Mouse (Mus musculus) MEL (cell line): Measurements from ENCODE around the gene Gm47289. TPM values are rescaled to one million over a fixed set of nuclear protein-coding genes. Genes with fewer than 3 reads are reported as not detected.

ENCODE experiments used
- DNase-seq: peaks from one replicate; pipeline ENCODE4 v3.0.0; 2011; ENCODE audit warnings: low read depth, low spot score
- H3K27ac ChIP-seq: 2 replicates; pipeline ENCODE4 v1.5.1; 2012; ENCODE audit warnings: low read depth, mild to moderate bottlenecking, control low read depth, low read length, moderate library complexity; ENCODE audit not compliant: control insufficient read depth
- H3K27me3 ChIP-seq, 2 experiments: fragments of 150-350 bp in 1 of 2; sonication (generic) in 1 of 2; 2 replicates each; pipeline ENCODE4 v1.6.1; 2012; ENCODE audit warnings: low read length in 2 of 2, mild to moderate bottlenecking in 2 of 2, improper control_type of control experiment in 1 of 2, moderate library complexity in 1 of 2; ENCODE audit not compliant: insufficient read depth in 2 of 2, control insufficient read depth in 1 of 2
- H3K36me3 ChIP-seq, 2 experiments: 2 replicates each; pipeline ENCODE4 v1.6.1; 2012 to 2014; ENCODE audit warnings: low read length in 2 of 2, improper control_type of control experiment in 1 of 2, inconsistent platforms in 1 of 2, mild to moderate bottlenecking in 1 of 2; ENCODE audit not compliant: insufficient read depth in 2 of 2, control insufficient read depth in 1 of 2
- H3K4me1 ChIP-seq, 2 experiments: fragments of 150-350 bp in 1 of 2; sonication (generic) in 1 of 2; 2 replicates each; pipeline ENCODE4 v1.6.1; 2012; ENCODE audit warnings: low read length in 2 of 2, improper control_type of control experiment in 1 of 2, mild to moderate bottlenecking in 1 of 2; ENCODE audit not compliant: insufficient read depth in 2 of 2, control insufficient read depth in 1 of 2
- H3K4me3 ChIP-seq, 2 experiments: fragments of 150-350 bp in 1 of 2; sonication (generic) in 1 of 2; 2 replicates each; pipeline ENCODE4 v1.5.1; 2012; ENCODE audit warnings: low read depth in 2 of 2, low read length in 2 of 2, mild to moderate bottlenecking in 2 of 2, moderate library complexity in 2 of 2, control low read depth in 1 of 2, improper control_type of control experiment in 1 of 2; ENCODE audit not compliant: control insufficient read depth in 1 of 2, insufficient read depth in 1 of 2
- H3K79me2 ChIP-seq: 2 replicates; pipeline ENCODE4 v1.6.1; 2012; ENCODE audit warnings: mild to moderate bottlenecking, low read length, moderate library complexity; ENCODE audit not compliant: control insufficient read depth, poor library complexity, insufficient read depth
- H3K9ac ChIP-seq: 2 replicates; pipeline ENCODE4 v1.6.1; 2012; ENCODE audit warnings: low read depth, mild to moderate bottlenecking, control low read depth, low read length, moderate library complexity; ENCODE audit not compliant: control insufficient read depth, poor library complexity, severe bottlenecking
- H3K9me3 ChIP-seq: fragments of 150-350 bp; sonication (generic); replicated peaks from 2 replicates; pipeline ENCODE4 v1.6.1; 2012; ENCODE audit warnings: mild to moderate bottlenecking, low read length, improper control_type of control experiment, moderate library complexity; ENCODE audit not compliant: insufficient read depth
- CHD1 ChIP-seq: IDR thresholded peaks from 2 replicates; pipeline ENCODE4 v1.6.1; 2012; ENCODE audit warnings: low read depth, mild to moderate bottlenecking, inconsistent platforms, low read length, improper control_type of control experiment
- CHD2 ChIP-seq: IDR thresholded peaks from 2 replicates; pipeline ENCODE4 v1.6.1; 2011; ENCODE audit warnings: low read length, improper control_type of control experiment
- CTCF ChIP-seq, 3 experiments: IDR thresholded peaks in 2 of 3; conservative IDR thresholded peaks in 1 of 3; 2 replicates each; pipeline ENCODE4 v1.5.1; 2011 to 2012; ENCODE audit warnings: low read length in 3 of 3, low read depth in 2 of 3, mild to moderate bottlenecking in 2 of 3, improper control_type of control experiment in 1 of 3, inconsistent platforms in 1 of 3, mixed read lengths in 1 of 3, moderate library complexity in 1 of 3; ENCODE audit not compliant: control insufficient read depth in 1 of 3, insufficient read depth in 1 of 3, poor library complexity in 1 of 3, severe bottlenecking in 1 of 3
- E2F4 ChIP-seq: IDR thresholded peaks from 2 replicates; pipeline ENCODE4 v1.6.1; 2011; ENCODE audit warnings: low read depth, low read length, improper control_type of control experiment, borderline replicate concordance
- ELF1 ChIP-seq: IDR thresholded peaks from 2 replicates; pipeline ENCODE4 v1.6.1; 2014; ENCODE audit warnings: low read depth, mild to moderate bottlenecking, inconsistent platforms, low read length, improper control_type of control experiment, moderate library complexity
- EP300 ChIP-seq, 2 experiments: IDR thresholded peaks; 2 replicates each; pipeline ENCODE4 v1.6.1; 2011; ENCODE audit warnings: improper control_type of control experiment in 2 of 2, low read length in 2 of 2, low read depth in 1 of 2, mild to moderate bottlenecking in 1 of 2
- GABPA ChIP-seq: IDR thresholded peaks from 2 replicates; pipeline ENCODE4 v1.6.1; 2012; ENCODE audit warnings: low read depth, mild to moderate bottlenecking, inconsistent platforms, low read length, improper control_type of control experiment, moderate library complexity
- GATA1 ChIP-seq: IDR thresholded peaks from 2 replicates; pipeline ENCODE4 v1.6.1; 2011; ENCODE audit warnings: low read depth, low read length, improper control_type of control experiment
- HCFC1 ChIP-seq: IDR thresholded peaks from 2 replicates; pipeline ENCODE4 v1.6.1; 2012; ENCODE audit warnings: low read depth, mild to moderate bottlenecking, inconsistent platforms, low read length, improper control_type of control experiment, moderate library complexity
- JUND ChIP-seq: IDR thresholded peaks from 2 replicates; pipeline ENCODE4 v1.6.1; 2011; ENCODE audit warnings: low read depth, mild to moderate bottlenecking, improper control_type of control experiment, low read length
- KAT2A ChIP-seq: conservative IDR thresholded peaks from 2 replicates; pipeline ENCODE4 v1.6.1; 2012; ENCODE audit warnings: low read depth, low read length, improper control_type of control experiment, inconsistent platforms
- MAFK ChIP-seq: IDR thresholded peaks from 2 replicates; pipeline ENCODE4 v1.6.1; 2011; ENCODE audit warnings: low read depth, mild to moderate bottlenecking, low read length, improper control_type of control experiment, borderline replicate concordance
- MAZ ChIP-seq: IDR thresholded peaks from 2 replicates; pipeline ENCODE4 v1.6.1; 2012; ENCODE audit warnings: low read depth, mild to moderate bottlenecking, inconsistent platforms, low read length, improper control_type of control experiment
- MEF2A ChIP-seq: IDR thresholded peaks from 2 replicates; pipeline ENCODE4 v1.6.1; 2014; ENCODE audit warnings: low read depth, mild to moderate bottlenecking, inconsistent platforms, low read length, improper control_type of control experiment; ENCODE audit not compliant: poor library complexity, insufficient replicate concordance, severe bottlenecking; ENCODE audit errors: extremely low read depth
- MYB ChIP-seq: IDR thresholded peaks from 2 replicates; pipeline ENCODE4 v1.6.1; 2011; ENCODE audit warnings: mild to moderate bottlenecking, low read depth, low read length, improper control_type of control experiment
- MYC ChIP-seq: IDR thresholded peaks from 2 replicates; pipeline ENCODE4 v1.6.1; 2011; ENCODE audit warnings: low read depth, mild to moderate bottlenecking, low read length, improper control_type of control experiment, moderate library complexity
- NELFE ChIP-seq: IDR thresholded peaks from 2 replicates; pipeline ENCODE4 v1.6.1; 2011; ENCODE audit warnings: low read depth, low read length, improper control_type of control experiment
- NRF1 ChIP-seq: IDR thresholded peaks from 2 replicates; pipeline ENCODE4 v1.6.1; 2014; ENCODE audit warnings: low read depth, mild to moderate bottlenecking, inconsistent platforms, low read length, improper control_type of control experiment, moderate library complexity; ENCODE audit not compliant: poor library complexity, insufficient read depth, severe bottlenecking
- POLR2A ChIP-seq, 2 experiments: IDR thresholded peaks; 2 replicates each; pipeline ENCODE4 v1.6.1; 2011 to 2012; ENCODE audit warnings: low read length in 2 of 2, mild to moderate bottlenecking in 2 of 2, control low read depth in 1 of 2, improper control_type of control experiment in 1 of 2, low read depth in 1 of 2, moderate library complexity in 1 of 2; ENCODE audit not compliant: control insufficient read depth in 1 of 2, insufficient read depth in 1 of 2, poor library complexity in 1 of 2
- POLR2AphosphoS5 ChIP-seq: IDR thresholded peaks from 2 replicates; pipeline ENCODE4 v1.6.1; 2012; ENCODE audit warnings: low read depth, borderline replicate concordance, mild to moderate bottlenecking, inconsistent platforms, low read length, moderate library complexity, mixed read lengths
- SMC3 ChIP-seq: IDR thresholded peaks from 2 replicates; pipeline ENCODE4 v1.6.1; 2011; ENCODE audit warnings: low read depth, low read length, improper control_type of control experiment
- TAL1 ChIP-seq: IDR thresholded peaks from 2 replicates; pipeline ENCODE4 v1.6.1; 2012; ENCODE audit warnings: mild to moderate bottlenecking, inconsistent platforms, low read length, moderate library complexity, mixed read lengths
- UBTF ChIP-seq: IDR thresholded peaks from 2 replicates; pipeline ENCODE4 v1.6.1; 2012; ENCODE audit warnings: low read depth, mild to moderate bottlenecking, inconsistent platforms, low read length, improper control_type of control experiment, moderate library complexity, borderline replicate concordance; ENCODE audit not compliant: insufficient read depth
- USF1 ChIP-seq: IDR thresholded peaks from 2 replicates; pipeline ENCODE4 v1.6.1; 2014; ENCODE audit warnings: low read depth, mild to moderate bottlenecking, inconsistent platforms, low read length, improper control_type of control experiment, moderate library complexity
- ZKSCAN1 ChIP-seq: IDR thresholded peaks from 2 replicates; pipeline ENCODE4 v1.6.1; 2012; ENCODE audit warnings: low read depth, mild to moderate bottlenecking, inconsistent platforms, low read length, improper control_type of control experiment, moderate library complexity
- ZMIZ1 ChIP-seq: IDR thresholded peaks from 2 replicates; pipeline ENCODE4 v1.6.1; 2012; ENCODE audit warnings: low read depth, mild to moderate bottlenecking, inconsistent platforms, low read length, improper control_type of control experiment, moderate library complexity
- ZNF384 ChIP-seq: IDR thresholded peaks from 2 replicates; pipeline ENCODE4 v1.6.1; 2012; ENCODE audit warnings: low read depth, mild to moderate bottlenecking, inconsistent platforms, low read length, improper control_type of control experiment
- polyA plus RNA-seq, 2 experiments: library from polyadenylated mRNA; stranded (reverse) in 1 of 2; unstranded in 1 of 2; fragments of >175 nt in 1 of 2; fragments of >200 nt in 1 of 2; gene quantifications; 2 replicates each; pipeline versions ENCODE4 v1.2.1 to v1.2.4; 2012; ENCODE audit warnings: low replicate concordance in 2 of 2, low read depth in 1 of 2; ENCODE audit not compliant: insufficient read length in 2 of 2, insufficient read depth in 1 of 2, missing spikeins in 1 of 2
- total RNA-seq: library from RNA; depleted of rRNA; stranded (reverse); fragments of 300-350 nt; gene quantifications from 2 replicates; pipeline ENCODE4 v1.2.3, GENCODE M21; 2012; rRNA removed

The Gm47289 gene
- total RNA-seq, result not detected in 2 replicates
- polyA plus RNA-seq, result not detected

- Histone ChIP-seq H3K9me3 (no peaks in the 10 kb centered on the region), H3K27me3 (peaks cover 0 to 4% of the 10 kb centered on the region in 2 experiments; a peak in 2 of 4 replicates)
- DNase-seq, result no peak
Measured at GRCm38 (mm10) chr9:119158861-119159260, at the start of gene Gm47289. Gene Gm47289, plus strand, starts transcription at chr9:119159161.

GRCm38 (mm10) chr9:119109685-119110353 lies 49.1 kb upstream of the Gm47289 start:
- H3K9me3 ChIP-seq, result no peaks in the 10 kb centered on the region
- no peak overlapping the region for H3K4me3 ChIP-seq
- H3K79me2 ChIP-seq, result no peaks in the 10 kb centered on the region
- 0 out of 4 replicates have a peak, but pooled peaks cover 0 to 4% of the 10 kb centered on the region in 2 experiments for H3K27me3 ChIP-seq
- H3K9ac ChIP-seq, result no peak overlapping the region
- no peak for TF ChIP-seq CTCF (IDR thresholded peaks at IDR 0.05 in 2 of 3, conservative IDR thresholded peaks at IDR 0.05 in 1 of 3; ENCODE audit: control insufficient read depth in 1 of 3, insufficient read depth in 1 of 3, low read depth in 2 of 3, low read length in 3 of 3, poor library complexity in 1 of 3, severe bottlenecking in 1 of 3)
- no peak for TF ChIP-seq TAL1
- no peak for TF ChIP-seq CHD2
- TF ChIP-seq POLR2A (IDR thresholded peaks at IDR 0.05; ENCODE audit: control insufficient read depth in 1 of 2, insufficient read depth in 1 of 2, low read depth in 1 of 2, low read length in 2 of 2, poor library complexity in 1 of 2), result no peak
- TF ChIP-seq JUND, result no peak
- TF ChIP-seq SMC3, result no peak
- no peak for TF ChIP-seq ZKSCAN1
- TF ChIP-seq E2F4, result no peak
- TF ChIP-seq NELFE, result no peak
- TF ChIP-seq MYB, result no peak
- TF ChIP-seq GABPA, result no peak
- no peak for TF ChIP-seq MEF2A
- no peak for TF ChIP-seq MYC
- TF ChIP-seq MAZ, result no peak
- no peak for TF ChIP-seq POLR2AphosphoS5
- no peaks in the 10 kb centered on the region for H3K36me3 ChIP-seq
- H3K27ac ChIP-seq, result no peak overlapping the region
- DNase-seq, result no peak
- H3K4me1 ChIP-seq, result no peaks in the 10 kb centered on the region

More at GRCm38 (mm10) chr9:119158861-119159260, at the start of gene Gm47289:
- no peak within 1 kb of the TSS for H3K4me3 ChIP-seq
- no peaks in the 10 kb centered on the region for H3K79me2 ChIP-seq
- no peaks in the 10 kb centered on the region for H3K36me3 ChIP-seq
- TF ChIP-seq ZMIZ1, result no peak
- TF ChIP-seq ZKSCAN1, result no peak
- no peak for TF ChIP-seq MYB
- TF ChIP-seq UBTF, result no peak
- no peak for TF ChIP-seq NRF1
- TF ChIP-seq NELFE, result no peak
- no peak for TF ChIP-seq CHD1
- no peak for TF ChIP-seq E2F4
- TF ChIP-seq EP300 (IDR thresholded peaks at IDR 0.05; ENCODE audit: low read depth in 1 of 2, low read length in 2 of 2), result no peak
- TF ChIP-seq KAT2A, result no peak
- no peak for TF ChIP-seq GATA1
- no peak for TF ChIP-seq SMC3
- no peak for TF ChIP-seq ELF1
- no peak for TF ChIP-seq TAL1
- no peak for TF ChIP-seq USF1
- no peak for TF ChIP-seq HCFC1
- no peak for TF ChIP-seq MAFK
- no peak for TF ChIP-seq MAZ
- TF ChIP-seq ZNF384, result no peak
- TF ChIP-seq, all 39 proteins: peak for 0
- H3K4me1 ChIP-seq, result no peaks in the 10 kb centered on the region
- no peak within 1 kb of the TSS for H3K27ac ChIP-seq
- H3K9ac ChIP-seq, result no peak within 1 kb of the TSS
